Mouse (Mus musculus): ENCODE measurements at regions not wholly inside any gene's neighbourhood (a gene's known extent, or its start where the extent isn't known, plus 50 kb on each side); places are given as distances from the start of the nearest gene placed in this dataset.

GRCm38 (mm10) chr14:45817756-45818155, 159.8 kb upstream of the Ddhd1 start:
- Histone ChIP-seq H3K27ac (ENCODE audit: insufficient read depth, low read depth, low read length) (no peak overlapping the region), H3K4me3 (ENCODE audit: insufficient read depth, low read depth, low read length) (no peak overlapping the region), H3K4me1 (ENCODE audit: control insufficient read depth, insufficient read depth, low read length) (no peaks in the 10 kb centered on the region), H3K36me3 (ENCODE audit: control insufficient read depth, insufficient read depth, low read length) (no peaks in the 10 kb centered on the region), H3K27me3 (replicated peaks; ENCODE audit: control insufficient read depth, insufficient read depth, low read length) (no peaks in the 10 kb centered on the region)
- DNase-seq: no peak
- TF ChIP-seq CTCF (conservative IDR thresholded peaks at IDR 0.05; ENCODE audit: insufficient read depth, insufficient read length, low read depth, low read length): no peak
- TF ChIP-seq POLR2A (IDR thresholded peaks at IDR 0.05; ENCODE audit: low read depth, low read length): no peak
- whole genome bisulfite sequencing: 83% methylated on average over 3 of the region's 3 CpGs

GRCm38 (mm10) chr14:45824601-45825000, 166.7 kb upstream of the Ddhd1 start:
- 72% methylated on average over 2 of the region's 2 CpGs for WGBS
- DNase-seq: no peak
- Histone ChIP-seq H3K27ac (ENCODE audit: insufficient read depth, low read depth, low read length) (no peak overlapping the region), H3K36me3 (ENCODE audit: control insufficient read depth, insufficient read depth, low read length) (no peaks in the 10 kb centered on the region), H3K4me1 (ENCODE audit: control insufficient read depth, insufficient read depth, low read length) (no peaks in the 10 kb centered on the region), H3K4me3 (ENCODE audit: insufficient read depth, low read depth, low read length) (no peak overlapping the region), H3K27me3 (replicated peaks; ENCODE audit: control insufficient read depth, insufficient read depth, low read length) (no peaks in the 10 kb centered on the region)
- TF ChIP-seq POLR2A (IDR thresholded peaks at IDR 0.05; ENCODE audit: low read depth, low read length): no peak
- no peak for TF ChIP-seq CTCF (conservative IDR thresholded peaks at IDR 0.05; ENCODE audit: insufficient read depth, insufficient read length, low read depth, low read length)

- Histone ChIP-seq H3K27me3 (replicated peaks; ENCODE audit: control insufficient read depth, insufficient read depth, low read length) (no peaks in the 10 kb centered on the region), H3K36me3 (ENCODE audit: control insufficient read depth, insufficient read depth, low read length) (no peaks in the 10 kb centered on the region), H3K4me1 (ENCODE audit: control insufficient read depth, insufficient read depth, low read length) (no peaks in the 10 kb centered on the region), H3K27ac (ENCODE audit: insufficient read depth, low read depth, low read length) (no peak overlapping the region), H3K4me3 (ENCODE audit: insufficient read depth, low read depth, low read length) (no peak overlapping the region)
- 72% methylated on average over 3 of the region's 3 CpGs for WGBS
- TF ChIP-seq POLR2A (IDR thresholded peaks at IDR 0.05; ENCODE audit: low read depth, low read length) (no peak), CTCF (conservative IDR thresholded peaks at IDR 0.05; ENCODE audit: insufficient read depth, insufficient read length, low read depth, low read length) (no peak)
- DNase-seq: no peak
Measured at GRCm38 (mm10) chr14:45826023-45826422, 168.1 kb upstream of the Ddhd1 start.

GRCm38 (mm10) chr14:45827096-45827495, 169.2 kb upstream of the Ddhd1 start:
- WGBS: 40% methylated on average over 1 of the region's 1 CpGs
- Histone ChIP-seq H3K27me3 (replicated peaks; ENCODE audit: control insufficient read depth, insufficient read depth, low read length) (no peaks in the 10 kb centered on the region), H3K36me3 (ENCODE audit: control insufficient read depth, insufficient read depth, low read length) (no peaks in the 10 kb centered on the region), H3K4me3 (ENCODE audit: insufficient read depth, low read depth, low read length) (no peak overlapping the region), H3K27ac (ENCODE audit: insufficient read depth, low read depth, low read length) (no peak overlapping the region), H3K4me1 (ENCODE audit: control insufficient read depth, insufficient read depth, low read length) (no peaks in the 10 kb centered on the region)
- TF ChIP-seq CTCF (conservative IDR thresholded peaks at IDR 0.05; ENCODE audit: insufficient read depth, insufficient read length, low read depth, low read length): no peak
- no peak for TF ChIP-seq POLR2A (IDR thresholded peaks at IDR 0.05; ENCODE audit: low read depth, low read length)
- no peak for DNase-seq

- DNase-seq: no peak
- no peaks in the 10 kb centered on the region for H3K36me3 ChIP-seq (ENCODE audit: control insufficient read depth, insufficient read depth, low read length)
- WGBS: 94% methylated on average over 5 of the region's 5 CpGs
- no peaks in the 10 kb centered on the region for H3K27me3 ChIP-seq (replicated peaks; ENCODE audit: control insufficient read depth, insufficient read depth, low read length)
- H3K27ac ChIP-seq (ENCODE audit: insufficient read depth, low read depth, low read length): no peak overlapping the region
- no peak overlapping the region for H3K4me3 ChIP-seq (ENCODE audit: insufficient read depth, low read depth, low read length)
- TF ChIP-seq POLR2A (IDR thresholded peaks at IDR 0.05; ENCODE audit: low read depth, low read length): no peak
- no peak for TF ChIP-seq CTCF (conservative IDR thresholded peaks at IDR 0.05; ENCODE audit: insufficient read depth, insufficient read length, low read depth, low read length)
- H3K4me1 ChIP-seq (ENCODE audit: control insufficient read depth, insufficient read depth, low read length): no peaks in the 10 kb centered on the region
Measured at GRCm38 (mm10) chr14:45830457-45830856, 172.5 kb upstream of the Ddhd1 start.

- peak; percentile 7 for DNase-seq
- no peaks in the 10 kb centered on the region for H3K4me1 ChIP-seq (ENCODE audit: control insufficient read depth, insufficient read depth, low read length)
- TF ChIP-seq CTCF (conservative IDR thresholded peaks at IDR 0.05; ENCODE audit: insufficient read depth, insufficient read length, low read depth, low read length): no peak
- H3K36me3 ChIP-seq (ENCODE audit: control insufficient read depth, insufficient read depth, low read length): no peaks in the 10 kb centered on the region
- no peak overlapping the region for H3K27ac ChIP-seq (ENCODE audit: insufficient read depth, low read depth, low read length)
- no peak overlapping the region for H3K4me3 ChIP-seq (ENCODE audit: insufficient read depth, low read depth, low read length)
- WGBS: 60% methylated on average over 11 of the region's 11 CpGs
- H3K27me3 ChIP-seq (replicated peaks; ENCODE audit: control insufficient read depth, insufficient read depth, low read length): no peaks in the 10 kb centered on the region
Measured at GRCm38 (mm10) chr14:45837039-45837438, 179.1 kb upstream of the Ddhd1 start.

GRCm38 (mm10) chr14:45843829-45844228, 185.9 kb upstream of the Ddhd1 start:
- no peaks in the 10 kb centered on the region for H3K4me1 ChIP-seq (ENCODE audit: control insufficient read depth, insufficient read depth, low read length)
- TF ChIP-seq POLR2A (IDR thresholded peaks at IDR 0.05; ENCODE audit: low read depth, low read length) (no peak), CTCF (conservative IDR thresholded peaks at IDR 0.05; ENCODE audit: insufficient read depth, insufficient read length, low read depth, low read length) (no peak)
- no peak for DNase-seq

GRCm38 (mm10) chr14:45850588-45850987, 192.6 kb upstream of the Ddhd1 start:
- no peaks in the 10 kb centered on the region for H3K4me1 ChIP-seq (ENCODE audit: control insufficient read depth, insufficient read depth, low read length)
- no peaks in the 10 kb centered on the region for H3K27me3 ChIP-seq (replicated peaks; ENCODE audit: control insufficient read depth, insufficient read depth, low read length)
- no peak overlapping the region; the same call in 1 of the 2 replicates for H3K27ac ChIP-seq (ENCODE audit: insufficient read depth, low read depth, low read length)
- WGBS: 63% methylated on average over 8 of the region's 8 CpGs
- no peak for DNase-seq
- H3K36me3 ChIP-seq (ENCODE audit: control insufficient read depth, insufficient read depth, low read length): no peaks in the 10 kb centered on the region
- no peak for TF ChIP-seq POLR2A (IDR thresholded peaks at IDR 0.05; ENCODE audit: low read depth, low read length)
- no peak for TF ChIP-seq CTCF (conservative IDR thresholded peaks at IDR 0.05; ENCODE audit: insufficient read depth, insufficient read length, low read depth, low read length)
- H3K4me3 ChIP-seq (ENCODE audit: insufficient read depth, low read depth, low read length): no peak overlapping the region

More at GRCm38 (mm10) chr14:45843829-45844228, 185.9 kb upstream of the Ddhd1 start:
- 64% methylated on average over 1 of the region's 1 CpGs for WGBS
- Histone ChIP-seq H3K27me3 (replicated peaks; ENCODE audit: control insufficient read depth, insufficient read depth, low read length) (no peaks in the 10 kb centered on the region), H3K36me3 (ENCODE audit: control insufficient read depth, insufficient read depth, low read length) (no peaks in the 10 kb centered on the region), H3K4me3 (ENCODE audit: insufficient read depth, low read depth, low read length) (no peak overlapping the region), H3K27ac (ENCODE audit: insufficient read depth, low read depth, low read length) (no peak overlapping the region)

Data from kidney, adult 2 months (tissue).